Mouse (Mus musculus) hindbrain, postnatal 0 days (tissue): ENCODE measurements around the gene Nfib. TPM values are rescaled to one million over a fixed set of nuclear protein-coding genes. Genes with fewer than 3 reads are reported as not detected.

Source experiments
- ATAC-seq: fragments of 200-750 bp; cut with Nextera tagmentation; 2 replicates; pipeline ENCODE4 v1.8.0; 2017; ENCODE audit warnings: mild to moderate bottlenecking, moderate TSS enrichment, moderate library complexity
- DNase-seq: peaks from one replicate; pipeline ENCODE4 v3.0.0-alpha.2; 2015; ENCODE audit warnings: low spot score
- H3K27ac ChIP-seq: fragments of 300-500 bp; sonication (generic); 2 replicates; pipeline ENCODE4 v1.5.1; 2014; ENCODE audit warnings: mild to moderate bottlenecking
- H3K27me3 ChIP-seq: fragments of 300-500 bp; sonication (generic); 2 replicates; pipeline ENCODE4 v1.6.1; 2014; ENCODE audit warnings: low read length, mixed read lengths; ENCODE audit not compliant: insufficient read depth
- H3K36me3 ChIP-seq: fragments of 300-500 bp; sonication (generic); 2 replicates; pipeline ENCODE4 v1.6.1; 2014; ENCODE audit warnings: low read length, mixed read lengths; ENCODE audit not compliant: insufficient read depth
- H3K4me1 ChIP-seq: fragments of 300-500 bp; sonication (generic); 2 replicates; pipeline ENCODE4 v1.6.1; 2014; ENCODE audit warnings: antibody characterized with exemption, low read length, mixed read lengths; ENCODE audit not compliant: insufficient read depth
- H3K4me2 ChIP-seq: fragments of 300-500 bp; sonication (generic); 2 replicates; pipeline ENCODE4 v1.6.1; 2014; ENCODE audit warnings: low read depth, mild to moderate bottlenecking, low read length, moderate library complexity, mixed read lengths
- H3K4me3 ChIP-seq: fragments of 300-500 bp; sonication (generic); 2 replicates; pipeline ENCODE4 v1.5.1; 2014; ENCODE audit warnings: low read length
- H3K9ac ChIP-seq: fragments of 300-500 bp; sonication (generic); replicated peaks from 2 replicates; pipeline ENCODE4 v1.6.1; 2014; ENCODE audit warnings: mild to moderate bottlenecking, low read length, moderate library complexity, mixed read lengths
- H3K9me3 ChIP-seq: fragments of 300-500 bp; sonication (generic); 2 replicates; pipeline ENCODE4 v1.6.1; 2016; ENCODE audit warnings: low read length, mixed read lengths
- CTCF ChIP-seq: IDR thresholded peaks from 2 replicates; pipeline ENCODE4 v1.5.1; 2016; ENCODE audit warnings: antibody characterized with exemption, control low read depth, low read depth
- WGBS: fragments of 180-500 bp; shearing (Covaris S2); extraction: QIAGEN DNeasy Blood & Tissue Kit; methylation state at CpG from one replicate; pipeline ENCODE4 v1.1.7; 2014; 5-methylcytosine and 5-hydroxymethylcytosine counted together
- polyA plus RNA-seq: library from polyadenylated mRNA; unstranded; fragments of >200 nt; fragmentation: Nextera tagmentation; extraction: Ambion mirVana; gene quantifications from 2 replicates; pipeline ENCODE4 v1.2.1, GENCODE M21; 2015
- total RNA-seq: library from RNA; depleted of rRNA; stranded (reverse); fragments of >200 nt; gene quantifications from 2 replicates; pipeline ENCODE4 v1.2.3, GENCODE M21; 2014

The Nfib gene
- total and polyA plus RNA-seq, 2 experiments from 2014 or later, result 69.8 to 112 TPM

DNA sequence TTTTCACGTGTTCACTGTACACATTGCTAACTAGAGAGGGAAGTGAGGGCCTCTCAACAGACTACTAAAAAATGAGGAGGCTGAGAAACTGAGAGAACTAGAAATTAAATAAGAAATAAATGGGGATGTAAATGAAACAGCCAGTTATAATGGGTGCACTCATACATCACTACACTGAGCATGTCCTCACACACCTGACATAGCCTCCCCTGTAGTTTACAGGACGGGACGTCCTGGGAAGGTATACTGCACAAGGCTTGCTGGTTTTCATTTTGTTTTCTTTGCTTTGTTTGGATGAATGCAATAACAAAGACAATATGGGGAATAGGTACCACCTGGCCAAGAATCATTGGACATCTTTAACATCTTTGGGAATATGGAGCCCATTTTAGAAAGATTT is 211.1 kb downstream of the Nfib start:
- 35% methylated on average over 3 of the region's 3 CpGs for WGBS
- H3K27ac ChIP-seq, result peak overlapping the region; percentile 86
- no peak for ATAC-seq
- peak overlapping the region; percentile 81 for H3K4me3 ChIP-seq
- 0 out of 2 replicates have a peak, but pooled peaks cover 6% of the 10 kb centered on the region for H3K36me3 ChIP-seq
- no peaks in the 10 kb centered on the region for H3K9me3 ChIP-seq
- TF ChIP-seq CTCF, result no peak
- H3K27me3 ChIP-seq, result no peaks in the 10 kb centered on the region
- 0 out of 2 replicates have a peak, but pooled peaks cover 3% of the 10 kb centered on the region for H3K4me1 ChIP-seq
- H3K9ac ChIP-seq, result 0 out of 2 replicates have a peak overlapping the region, but pooled peaks have one; percentile 58
- peak overlapping the region; percentile 74 for H3K4me2 ChIP-seq
- no peak for DNase-seq

DNA sequence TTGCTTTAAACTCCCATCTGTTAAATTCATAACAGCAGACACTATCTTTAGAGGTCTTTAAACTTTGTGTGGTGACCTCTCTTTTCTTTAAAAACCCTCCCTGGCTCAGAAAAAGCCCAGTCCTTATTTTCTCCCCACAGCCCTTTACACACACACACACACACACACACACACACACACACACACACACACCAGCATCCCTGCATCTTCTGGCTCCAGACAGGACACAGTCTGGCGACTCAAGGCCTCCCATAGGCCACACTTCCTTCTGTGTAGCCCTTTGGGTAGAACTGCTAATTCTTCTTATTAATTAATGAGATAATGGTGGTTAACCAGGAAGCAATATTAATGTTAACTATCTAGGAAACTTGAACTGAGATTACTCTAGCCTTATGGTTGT is 211.7 kb downstream of the Nfib start:
- Histone ChIP-seq H3K36me3 (0 out of 2 replicates have a peak, but pooled peaks cover 6% of the 10 kb centered on the region), H3K9me3 (no peaks in the 10 kb centered on the region), H3K27me3 (no peaks in the 10 kb centered on the region), H3K9ac (0 out of 2 replicates have a peak overlapping the region, but pooled peaks have one; percentile 58), H3K4me3 (peak overlapping the region; percentile 7; the same call in 1 of the 2 replicates), H3K4me2 (peak overlapping the region; percentile 74), H3K4me1 (0 out of 2 replicates have a peak, but pooled peaks cover 3% of the 10 kb centered on the region), H3K27ac (peak overlapping the region; percentile 86; the same call in 1 of the 2 replicates)
- 31% methylated on average over 1 of the region's 1 CpGs for WGBS
- DNase-seq (no peak), ATAC-seq (no peak)
- TF ChIP-seq CTCF, result no peak

DNA sequence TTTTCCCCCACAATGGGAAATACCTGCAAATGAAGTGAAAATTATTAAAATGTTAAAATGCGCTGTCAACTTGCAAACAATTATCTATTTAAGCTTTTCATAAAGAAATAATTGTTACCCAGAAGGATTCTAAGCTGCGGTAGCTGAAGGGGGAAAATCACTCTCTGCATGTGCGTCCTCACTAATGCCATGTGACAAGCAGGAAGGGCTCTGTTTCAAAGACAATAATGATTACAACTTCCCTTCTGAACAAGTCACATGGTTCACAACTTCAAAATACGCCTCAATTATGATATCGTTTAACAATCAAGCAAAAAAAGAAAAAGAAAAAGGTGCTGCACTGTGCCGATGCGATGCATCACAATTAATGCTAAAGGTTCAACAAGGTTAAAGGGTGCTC is 212.2 kb downstream of the Nfib start:
- Histone ChIP-seq H3K36me3 (0 out of 2 replicates have a peak, but pooled peaks cover 6% of the 10 kb centered on the region), H3K27ac (0 out of 2 replicates have a peak overlapping the region, but pooled peaks have one; percentile 86), H3K9ac (no peak overlapping the region), H3K9me3 (no peaks in the 10 kb centered on the region), H3K27me3 (no peaks in the 10 kb centered on the region), H3K4me2 (peak overlapping the region; percentile 74), H3K4me3 (peak overlapping the region; percentile 7; the same call in 1 of the 2 replicates), H3K4me1 (0 out of 2 replicates have a peak, but pooled peaks cover 3% of the 10 kb centered on the region)
- no peak for DNase-seq
- no peak for ATAC-seq
- no peak for TF ChIP-seq CTCF
- 47% methylated on average over 7 of the region's 7 CpGs for WGBS

DNA sequence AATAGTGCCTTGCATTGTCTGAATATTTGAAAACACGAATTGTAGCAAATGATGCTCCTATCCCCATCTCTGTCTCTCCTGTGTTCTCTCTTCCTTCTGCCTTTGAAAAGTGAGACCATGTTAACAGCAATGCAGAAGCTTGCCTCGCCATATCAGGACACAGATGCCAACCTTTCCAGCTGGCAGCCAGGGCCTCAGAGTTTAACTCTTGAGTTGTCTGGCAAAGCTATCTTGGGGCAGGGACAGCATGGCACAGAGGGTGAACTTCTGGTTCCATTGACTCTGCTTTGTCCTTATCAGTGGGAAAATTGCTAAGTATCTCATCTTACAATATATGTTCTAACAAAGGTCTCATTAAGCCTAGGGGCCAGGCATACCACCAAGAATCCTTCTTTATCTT is 212.8 kb downstream of the Nfib start:
- H3K27me3 ChIP-seq, result no peaks in the 10 kb centered on the region
- 44% methylated on average over 2 of the region's 2 CpGs for WGBS
- no peak for TF ChIP-seq CTCF
- H3K4me3 ChIP-seq, result no peak overlapping the region
- peak overlapping the region; percentile 74 for H3K4me2 ChIP-seq
- ATAC-seq (no peak), DNase-seq (peak; percentile 52)
- no peak overlapping the region for H3K27ac ChIP-seq
- H3K9ac ChIP-seq, result no peak overlapping the region; the same call in 1 of the 2 replicates
- no peaks in the 10 kb centered on the region for H3K9me3 ChIP-seq
- H3K36me3 ChIP-seq, result 0 out of 2 replicates have a peak, but pooled peaks cover under 1% of the 10 kb centered on the region
- 0 out of 2 replicates have a peak, but pooled peaks cover 3% of the 10 kb centered on the region for H3K4me1 ChIP-seq

DNA sequence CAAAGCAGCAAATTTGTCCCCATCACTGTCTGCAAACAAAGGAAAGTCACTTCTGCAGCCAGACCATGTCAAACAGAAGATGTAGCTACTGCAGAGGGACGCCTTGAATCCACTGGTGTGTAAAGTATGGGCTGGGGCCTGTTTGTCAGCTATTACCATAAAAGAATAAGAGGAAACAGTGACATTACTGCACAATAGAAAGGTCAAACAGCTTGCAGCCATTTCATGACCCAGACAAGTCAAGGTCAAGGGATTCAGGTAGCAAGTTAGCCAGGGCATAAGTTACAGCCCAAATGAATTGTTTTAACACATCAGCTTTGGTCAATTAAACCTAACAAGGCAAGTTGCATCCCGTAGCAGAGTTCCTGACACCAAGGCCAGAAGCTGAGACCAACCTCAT is 215.6 kb downstream of the Nfib start:
- Histone ChIP-seq H3K9me3 (no peaks in the 10 kb centered on the region), H3K9ac (no peak overlapping the region), H3K27ac (no peak overlapping the region), H3K27me3 (no peaks in the 10 kb centered on the region), H3K4me1 (0 out of 2 replicates have a peak, but pooled peaks cover 3% of the 10 kb centered on the region), H3K36me3 (no peaks in the 10 kb centered on the region), H3K4me2 (peak overlapping the region; percentile 16; the same call in 1 of the 2 replicates), H3K4me3 (no peak overlapping the region)
- no peak for TF ChIP-seq CTCF
- DNase-seq (no peak), ATAC-seq (no peak)
- 32% methylated on average over 2 of the region's 2 CpGs for WGBS

DNA sequence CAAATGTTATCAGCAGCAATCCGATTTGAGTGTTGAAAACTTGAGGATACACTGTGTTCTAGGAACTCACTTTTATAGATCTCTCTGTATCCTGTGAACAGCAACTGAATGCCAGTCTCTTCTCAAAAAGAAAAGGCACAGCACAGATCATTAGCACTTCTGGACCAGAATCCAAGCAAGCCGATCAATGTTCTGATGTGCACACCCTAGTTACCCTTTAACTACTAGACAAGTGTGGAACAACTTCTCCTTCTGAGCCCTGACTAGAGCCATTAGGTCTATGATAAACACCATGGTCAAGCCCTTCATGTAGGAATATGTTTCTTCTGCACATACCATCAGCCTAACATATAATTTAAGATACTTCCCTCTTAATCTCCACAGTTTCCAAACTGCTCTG is 219.6 kb downstream of the Nfib start:
- H3K4me3 ChIP-seq, result no peak overlapping the region
- H3K36me3 ChIP-seq, result no peaks in the 10 kb centered on the region
- no peak for DNase-seq
- no peaks in the 10 kb centered on the region for H3K9me3 ChIP-seq
- no peak for ATAC-seq
- 83% methylated on average over 2 of the region's 2 CpGs for WGBS
- no peaks in the 10 kb centered on the region for H3K27me3 ChIP-seq
- no peak overlapping the region for H3K4me2 ChIP-seq
- H3K4me1 ChIP-seq, result no peaks in the 10 kb centered on the region
- no peak overlapping the region for H3K9ac ChIP-seq
- TF ChIP-seq CTCF, result no peak
- H3K27ac ChIP-seq, result no peak overlapping the region

DNA sequence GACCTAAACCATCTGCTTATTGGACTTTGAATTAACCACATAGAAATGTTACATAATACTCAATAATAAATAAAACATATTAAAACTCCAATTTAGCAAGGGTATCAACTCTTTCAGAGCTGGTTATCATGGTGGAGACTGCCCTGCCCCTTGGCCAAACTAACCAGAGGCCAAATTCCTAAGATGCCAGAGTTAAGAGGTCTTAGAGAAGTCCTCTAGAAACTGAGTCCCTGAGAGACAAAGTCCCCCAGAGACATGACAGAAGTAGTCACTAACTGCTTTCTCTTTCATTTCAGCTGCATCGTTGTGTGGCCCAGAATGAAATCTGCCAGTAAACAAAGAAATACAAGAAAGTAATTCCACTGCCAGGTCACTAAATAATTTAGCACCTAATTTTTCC is 221.7 kb downstream of the Nfib start:
- DNase-seq, result no peak
- Histone ChIP-seq H3K4me3 (no peak overlapping the region), H3K9me3 (no peaks in the 10 kb centered on the region), H3K4me1 (no peaks in the 10 kb centered on the region), H3K36me3 (no peaks in the 10 kb centered on the region), H3K9ac (no peak overlapping the region), H3K27me3 (no peaks in the 10 kb centered on the region), H3K27ac (no peak overlapping the region), H3K4me2 (no peak overlapping the region)
- no peak for ATAC-seq
- TF ChIP-seq CTCF, result no peak
- 33% methylated on average over 1 of the region's 1 CpGs for WGBS
